Mouse (Mus musculus): ENCODE data around the gene Nup50. TPM values are rescaled to one million over a fixed set of nuclear protein-coding genes. Genes with fewer than 3 reads are reported as not detected.

Nup50 gene
- 5.9 and 16.6 TPM in 2 replicates for polyA plus RNA-seq (2012; ENCODE audit: low replicate concordance)

DNA sequence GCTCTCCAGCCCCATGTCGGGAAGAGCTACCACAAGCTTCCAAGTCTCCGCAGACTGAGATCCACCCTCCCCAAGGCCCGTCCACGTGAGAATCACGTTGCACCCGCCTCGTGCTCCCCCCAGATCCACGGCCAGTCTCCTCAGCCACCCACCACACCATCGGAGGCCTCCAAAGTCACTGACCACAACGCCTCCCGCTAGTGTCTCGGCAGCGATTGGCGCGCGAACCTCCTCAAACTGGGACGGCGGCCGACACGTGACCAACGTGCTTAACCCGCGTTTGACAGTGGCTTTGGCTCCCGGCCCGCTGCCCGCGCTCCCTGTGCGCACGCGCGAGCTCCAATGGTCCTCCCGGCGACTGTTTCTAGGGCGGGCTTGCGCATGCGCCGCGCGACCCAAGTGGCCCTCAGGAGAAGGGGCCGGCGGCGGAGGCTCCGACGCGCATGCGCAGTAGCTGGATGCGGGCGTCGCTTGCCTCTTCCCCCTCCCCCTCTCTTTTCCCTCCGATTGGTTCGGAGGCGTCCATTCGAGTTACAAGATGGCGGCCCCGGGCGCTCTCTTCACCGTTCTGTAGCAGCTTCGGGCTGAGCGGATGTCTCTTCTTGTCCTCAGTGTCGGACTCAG is at the start of gene Nup50:
Nup50 (plus strand) TSS at position 528 of the 624 bp plus-strand sequence.

DNA sequence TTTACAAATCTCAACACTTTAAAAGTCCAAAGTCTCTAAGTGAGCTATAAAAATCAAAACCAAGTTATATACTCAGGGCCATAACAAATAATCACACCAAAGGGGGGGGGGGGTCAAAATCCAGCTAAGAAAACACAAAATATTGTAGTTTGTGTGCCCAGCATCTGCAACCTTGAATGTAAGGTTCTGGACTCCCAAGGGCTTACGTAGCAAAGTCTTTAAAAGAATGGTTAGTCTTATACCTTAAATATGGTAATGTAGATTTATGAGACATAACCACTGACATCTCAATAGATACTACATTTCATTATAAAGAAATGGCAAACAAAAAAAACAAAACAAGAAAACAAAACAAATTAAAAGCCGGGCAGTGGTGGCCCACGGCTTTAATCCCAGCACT is 3.3 kb upstream of the Nup50 start, which contains the start of gene Gm29666:
Gm29666 (minus strand) TSS at position 101 of the 400 bp plus-strand sequence.

DNA sequence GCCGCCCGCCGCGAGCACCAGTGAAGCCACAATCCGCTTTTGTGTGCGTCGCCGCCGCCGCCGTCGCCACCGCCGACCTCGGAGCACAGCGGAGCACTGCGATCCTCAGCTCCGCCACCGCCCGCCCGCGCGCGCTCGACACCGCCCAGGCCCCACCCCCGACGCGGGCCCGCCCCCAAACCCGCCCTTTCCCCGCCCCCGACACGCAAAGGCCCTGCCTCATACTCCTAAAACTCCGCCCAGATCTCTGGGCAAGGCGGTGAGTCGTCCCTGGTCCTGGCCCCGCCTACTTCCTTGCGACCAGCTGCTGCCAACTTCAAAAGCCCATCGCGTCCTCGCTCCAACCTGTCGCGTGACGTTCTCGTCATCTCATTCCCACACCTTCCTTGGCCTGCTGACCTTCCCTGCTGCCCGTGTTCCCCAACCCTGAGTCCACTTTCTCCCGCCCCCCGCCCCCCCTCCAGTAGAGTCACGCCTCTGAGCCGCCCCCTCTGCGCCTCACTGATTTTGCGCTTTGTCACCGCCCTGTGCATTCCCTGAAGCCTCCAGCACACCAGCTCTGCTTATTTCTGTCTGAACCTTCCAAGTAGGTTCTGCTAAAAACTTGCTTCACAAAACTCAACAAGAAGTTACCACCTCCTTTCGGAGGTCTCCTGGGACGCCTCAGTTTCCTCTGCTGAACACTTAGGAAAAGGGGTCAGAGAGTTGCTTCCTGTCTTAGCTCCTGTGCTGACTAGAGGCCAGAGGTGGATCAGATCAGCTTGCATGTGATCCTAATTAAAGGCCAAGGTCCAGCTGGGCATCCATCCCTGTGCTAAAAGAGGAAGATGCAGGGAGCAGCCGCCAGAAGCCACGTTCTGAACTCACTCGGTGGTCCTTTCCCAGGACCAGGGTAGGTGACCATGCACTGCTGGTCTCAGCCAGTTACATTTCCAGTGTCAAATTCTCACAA is 64.9 kb downstream of the Nup50 start, which contains the start of gene 5031439G07Rik:
5031439G07Rik (minus strand) TSS at position 678 of the 952 bp plus-strand sequence.

Other genes starting within 250 kb of the Nup50 start
- gene Arhgap8, start 203.4 kb upstream of the Nup50 start, polyA plus RNA-seq (2012; ENCODE audit: low replicate concordance): 0.77 and 1.4 TPM in 2 replicates
- 1.1 and 3.9 TPM in 2 replicates for gene Phf21b, start 67.4 kb upstream of the Nup50 start, polyA plus RNA-seq (2012; ENCODE audit: low replicate concordance)
- gene Gm29666, start 3.4 kb upstream of the Nup50 start, polyA plus RNA-seq (2012; ENCODE audit: low replicate concordance): 0.05 and 0.10 TPM in 2 replicates
- gene 5031439G07Rik, start 65.1 kb downstream of the Nup50 start, polyA plus RNA-seq (2012; ENCODE audit: low replicate concordance): 30.2 and 31.4 TPM in 2 replicates
- not detected in 2 replicates for gene Upk3a, start 93.7 kb downstream of the Nup50 start, polyA plus RNA-seq (2012; ENCODE audit: low replicate concordance)
- 1.5 and 2.3 TPM in 2 replicates for gene Fam118a, start 105.5 kb downstream of the Nup50 start, polyA plus RNA-seq (2012; ENCODE audit: low replicate concordance)
- not detected in 2 replicates for gene Smc1b, start 208.6 kb downstream of the Nup50 start, polyA plus RNA-seq (2012; ENCODE audit: low replicate concordance)
- not detected in 2 replicates for gene Ribc2, start 208.7 kb downstream of the Nup50 start, polyA plus RNA-seq (2012; ENCODE audit: low replicate concordance)

Data from leukemia stem cell, adult 10-12 weeks (primary cell).